Mouse (Mus musculus) heart, embryonic 10.5 days (tissue): Measurements from ENCODE around the gene Gm1043. TPM values are rescaled to one million over a fixed set of nuclear protein-coding genes. Genes with fewer than 3 reads are reported as not detected.

Experiments used
- DNase-seq: peaks from one replicate; pipeline ENCODE4 v3.0.0-alpha.2; 2017; ENCODE audit warnings: low spot score
- H3K27ac ChIP-seq: fragments of 300-500 bp; sonication (generic); 2 replicates; pipeline ENCODE4 v1.5.1; 2016; ENCODE audit warnings: mild to moderate bottlenecking
- H3K27me3 ChIP-seq: fragments of 300-500 bp; sonication (generic); 2 replicates; pipeline ENCODE4 v1.6.1; 2016; ENCODE audit warnings: mild to moderate bottlenecking; ENCODE audit not compliant: poor library complexity, insufficient read depth, severe bottlenecking
- H3K36me3 ChIP-seq: fragments of 300-500 bp; sonication (generic); 2 replicates; pipeline ENCODE4 v1.6.1; 2016; ENCODE audit warnings: mild to moderate bottlenecking, moderate library complexity
- H3K4me1 ChIP-seq: fragments of 300-500 bp; sonication (generic); 2 replicates; pipeline ENCODE4 v1.6.1; 2016; ENCODE audit warnings: mild to moderate bottlenecking
- H3K4me3 ChIP-seq: fragments of 300-500 bp; sonication (generic); 2 replicates; pipeline ENCODE4 v1.5.1; 2016; ENCODE audit warnings: mild to moderate bottlenecking, moderate library complexity
- H3K9me3 ChIP-seq: fragments of 300-500 bp; sonication (generic); 2 replicates; pipeline ENCODE4 v1.6.1; 2016; ENCODE audit warnings: mild to moderate bottlenecking, moderate library complexity
- WGBS: fragments of 180-500 bp; shearing (Covaris S2); methylation state at CpG from one replicate; pipeline ENCODE4 v1.1.7; 2016; 5-methylcytosine and 5-hydroxymethylcytosine counted together
- polyA plus RNA-seq: library from polyadenylated mRNA; unstranded; fragments of >200 nt; fragmentation: Nextera tagmentation; extraction: Ambion mirVana; gene quantifications from 2 replicates; pipeline ENCODE4 v1.2.1, GENCODE M21; 2016

Gene Gm1043
- polyA plus RNA-seq, 1 experiment from 2014 or later, result not detected

DNA sequence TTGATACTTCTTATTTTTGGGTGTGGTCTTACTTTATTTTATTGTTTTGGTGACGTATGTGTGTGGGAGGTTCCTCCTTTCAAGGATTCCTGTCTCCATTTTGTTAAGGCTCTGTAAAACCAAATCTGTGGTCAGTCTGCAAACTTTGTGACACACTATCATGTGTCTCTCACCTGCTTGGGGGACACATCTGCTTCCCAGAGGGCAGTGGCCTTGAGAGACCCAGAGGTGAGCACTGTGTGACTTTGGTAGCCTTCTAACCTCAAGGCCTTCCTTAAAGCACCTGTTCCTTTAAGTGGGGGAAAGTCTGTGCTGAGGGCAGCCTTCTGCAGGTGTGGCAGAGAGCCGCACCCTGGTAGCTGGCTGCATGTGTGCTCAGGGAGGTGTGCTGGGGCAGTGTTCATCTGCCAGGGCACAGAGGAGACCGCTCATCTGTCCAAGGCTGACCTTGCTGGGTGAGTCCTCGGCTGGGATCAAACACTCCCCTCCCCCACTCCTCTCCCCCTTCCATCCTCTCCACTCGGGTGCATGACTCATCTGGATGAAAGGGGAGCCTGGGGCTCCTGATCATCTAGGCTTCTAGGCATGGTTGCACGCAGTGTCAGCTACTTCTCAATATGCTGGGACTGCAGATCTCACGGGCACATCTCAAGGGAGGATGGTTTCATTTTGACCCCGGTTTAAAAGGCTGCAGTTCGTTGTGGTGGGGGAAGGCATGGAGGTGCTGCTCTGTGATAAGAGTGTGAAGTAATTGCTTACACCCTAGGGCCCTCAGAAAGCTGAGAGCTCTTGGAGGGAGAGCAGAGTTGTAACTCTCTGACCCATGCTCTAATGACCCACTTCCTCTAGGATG lies 34.4 kb upstream of the Gm1043 start:
- no peak overlapping the region for H3K4me3 ChIP-seq
- H3K4me1 ChIP-seq, result peaks cover 14% of the 10 kb centered on the region
- H3K27ac ChIP-seq, result no peak overlapping the region
- peaks cover 4% of the 10 kb centered on the region; the same call in 1 of the 2 replicates for H3K27me3 ChIP-seq
- 34% methylated on average over 9 of the region's 9 CpGs for WGBS
- no peak for DNase-seq
- no peaks in the 10 kb centered on the region for H3K36me3 ChIP-seq
- no peaks in the 10 kb centered on the region for H3K9me3 ChIP-seq

DNA sequence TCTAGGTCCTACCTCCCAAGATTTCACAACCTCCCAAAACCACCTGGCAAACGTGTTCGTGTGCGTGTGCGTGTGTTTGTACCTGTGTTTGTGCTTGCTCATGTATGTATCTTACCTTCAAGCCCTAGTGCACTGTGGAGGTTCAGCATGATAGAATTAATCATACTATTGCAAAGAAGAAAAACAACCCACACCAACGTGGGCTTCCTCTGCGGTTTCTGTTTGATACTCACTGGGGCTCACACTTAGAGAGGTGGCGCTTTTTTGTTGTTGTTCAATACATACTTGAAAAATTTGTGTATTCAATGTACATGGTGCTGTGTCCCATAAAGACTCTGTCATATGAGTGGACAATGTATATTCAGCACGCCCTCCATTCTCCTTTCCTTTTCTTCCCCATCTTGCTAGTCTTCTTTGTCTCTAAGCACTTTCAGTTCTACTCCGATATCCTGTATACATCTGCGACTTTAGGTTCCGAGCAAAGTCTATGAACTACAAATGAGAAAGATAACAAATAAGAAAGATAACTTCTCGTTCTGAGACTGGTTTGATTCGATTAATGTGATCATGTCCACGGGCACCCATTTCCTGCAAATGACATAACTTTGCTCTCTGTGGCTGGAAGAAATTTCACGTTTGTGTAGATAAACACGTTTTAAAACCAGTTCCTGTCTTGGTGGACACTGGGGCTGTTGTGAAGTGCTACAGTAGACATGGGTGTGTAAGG lies 33.6 kb upstream of the Gm1043 start:
- Histone ChIP-seq H3K4me3 (no peak overlapping the region), H3K9me3 (no peaks in the 10 kb centered on the region), H3K4me1 (peaks cover 14% of the 10 kb centered on the region), H3K36me3 (no peaks in the 10 kb centered on the region), H3K27ac (no peak overlapping the region), H3K27me3 (peaks cover 4% of the 10 kb centered on the region; the same call in 1 of the 2 replicates)
- 79% methylated on average over 16 of the region's 16 CpGs for WGBS
- DNase-seq, result no peak

DNA sequence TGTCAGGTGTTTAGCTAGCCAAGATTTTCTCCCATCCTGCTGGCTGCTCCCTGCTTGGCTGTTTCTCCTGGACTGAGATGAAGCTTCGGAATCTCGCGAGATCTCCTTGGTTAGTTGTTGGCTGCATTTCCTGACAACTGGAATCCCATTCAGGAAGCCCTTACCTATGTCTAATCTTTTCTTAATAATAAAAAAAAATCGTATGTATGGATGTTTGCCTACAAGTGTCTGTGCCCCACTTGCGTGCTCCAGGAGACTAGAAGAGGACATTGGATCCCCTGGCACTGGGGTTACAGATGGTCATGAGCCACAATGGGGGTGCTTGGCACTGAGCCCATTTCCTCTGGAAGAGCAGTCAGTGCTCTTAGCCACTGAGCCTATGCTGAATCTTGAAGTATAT lies 32.3 kb upstream of the Gm1043 start:
- Histone ChIP-seq H3K4me3 (no peak overlapping the region), H3K27ac (no peak overlapping the region), H3K27me3 (no peaks in the 10 kb centered on the region), H3K9me3 (no peaks in the 10 kb centered on the region), H3K4me1 (peaks cover 7% of the 10 kb centered on the region; the same call in 1 of the 2 replicates), H3K36me3 (no peaks in the 10 kb centered on the region)
- DNase-seq, result no peak
- WGBS, result 78% methylated on average over 5 of the region's 5 CpGs

DNA sequence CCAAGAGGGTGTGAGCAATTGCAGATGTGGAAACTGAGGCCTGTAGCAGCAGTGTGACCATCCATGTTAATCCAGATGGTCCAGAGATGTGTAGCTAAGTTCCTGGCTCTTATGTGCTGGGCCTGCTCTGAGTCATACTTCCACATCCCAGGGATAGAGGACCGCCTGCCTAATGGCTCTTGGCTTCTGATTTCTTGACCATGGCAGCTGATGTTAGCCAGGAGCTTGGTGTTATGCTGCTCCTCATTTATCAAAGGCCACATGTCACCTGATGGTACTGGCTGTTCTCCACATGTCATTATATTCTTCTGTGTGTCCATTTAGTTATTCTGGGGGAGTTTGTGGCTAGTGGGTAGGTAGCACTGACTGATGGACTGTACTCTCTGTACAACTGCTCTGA lies 29.4 kb upstream of the Gm1043 start:
- Histone ChIP-seq H3K36me3 (no peaks in the 10 kb centered on the region), H3K9me3 (no peaks in the 10 kb centered on the region), H3K4me1 (peaks cover 4% of the 10 kb centered on the region; the same call in 1 of the 2 replicates), H3K27ac (no peak overlapping the region), H3K4me3 (no peak overlapping the region), H3K27me3 (no peaks in the 10 kb centered on the region)
- 75% methylated on average over 1 of the region's 1 CpGs for WGBS
- DNase-seq, result no peak

DNA sequence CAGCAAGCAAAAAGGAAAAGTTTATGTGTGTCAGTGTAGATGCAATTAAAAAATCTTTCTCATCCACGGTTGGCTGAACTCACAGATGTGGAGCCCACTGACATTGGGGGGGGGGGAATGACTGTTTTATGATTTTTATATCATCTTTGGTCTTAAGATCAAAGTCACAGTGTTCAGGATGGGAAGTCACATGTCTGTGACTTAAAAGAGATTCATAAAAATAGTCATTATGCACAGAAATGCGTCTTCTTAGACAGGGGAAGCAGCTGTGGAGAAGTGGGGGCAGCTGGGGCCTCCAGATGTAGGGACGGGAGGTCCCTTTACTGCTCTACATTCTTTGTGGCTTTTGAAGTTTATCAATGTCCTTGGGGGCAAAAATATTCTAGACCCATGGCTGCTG lies 28.7 kb upstream of the Gm1043 start:
- WGBS, result 77% methylated on average over 3 of the region's 3 CpGs

DNA sequence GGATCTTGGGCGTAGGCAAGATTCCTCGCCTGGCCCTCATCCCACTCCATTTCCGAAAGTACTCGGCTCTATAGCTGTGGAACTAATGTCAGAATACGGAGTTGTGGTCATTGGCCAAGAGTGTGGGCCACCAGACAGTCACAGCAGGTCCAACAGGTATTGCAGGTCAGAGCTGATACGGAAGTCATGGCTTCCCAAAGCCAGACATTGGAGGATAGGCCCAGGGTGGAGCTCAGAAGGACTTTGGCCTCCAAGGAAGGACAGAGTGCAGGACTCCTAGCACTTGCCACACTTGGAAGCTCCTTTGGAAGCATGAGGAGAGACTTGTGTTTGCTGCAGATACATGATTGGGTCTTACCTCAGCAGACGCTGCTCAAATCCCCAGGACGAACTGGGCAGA lies 23.6 kb upstream of the Gm1043 start:
- DNase-seq, result no peak
- Histone ChIP-seq H3K4me1 (no peaks in the 10 kb centered on the region), H3K36me3 (no peaks in the 10 kb centered on the region), H3K4me3 (no peak overlapping the region), H3K27me3 (no peaks in the 10 kb centered on the region), H3K27ac (no peak overlapping the region), H3K9me3 (no peaks in the 10 kb centered on the region)
- WGBS, result 82% methylated on average over 8 of the region's 8 CpGs

More for the DNA sequence above, 28.7 kb upstream of the Gm1043 start:
- H3K4me3 ChIP-seq, result no peak overlapping the region
- no peaks in the 10 kb centered on the region for H3K27me3 ChIP-seq
- H3K27ac ChIP-seq, result no peak overlapping the region
- no peaks in the 10 kb centered on the region for H3K4me1 ChIP-seq
- H3K9me3 ChIP-seq, result no peaks in the 10 kb centered on the region
- H3K36me3 ChIP-seq, result no peaks in the 10 kb centered on the region
- DNase-seq, result no peak

DNA sequence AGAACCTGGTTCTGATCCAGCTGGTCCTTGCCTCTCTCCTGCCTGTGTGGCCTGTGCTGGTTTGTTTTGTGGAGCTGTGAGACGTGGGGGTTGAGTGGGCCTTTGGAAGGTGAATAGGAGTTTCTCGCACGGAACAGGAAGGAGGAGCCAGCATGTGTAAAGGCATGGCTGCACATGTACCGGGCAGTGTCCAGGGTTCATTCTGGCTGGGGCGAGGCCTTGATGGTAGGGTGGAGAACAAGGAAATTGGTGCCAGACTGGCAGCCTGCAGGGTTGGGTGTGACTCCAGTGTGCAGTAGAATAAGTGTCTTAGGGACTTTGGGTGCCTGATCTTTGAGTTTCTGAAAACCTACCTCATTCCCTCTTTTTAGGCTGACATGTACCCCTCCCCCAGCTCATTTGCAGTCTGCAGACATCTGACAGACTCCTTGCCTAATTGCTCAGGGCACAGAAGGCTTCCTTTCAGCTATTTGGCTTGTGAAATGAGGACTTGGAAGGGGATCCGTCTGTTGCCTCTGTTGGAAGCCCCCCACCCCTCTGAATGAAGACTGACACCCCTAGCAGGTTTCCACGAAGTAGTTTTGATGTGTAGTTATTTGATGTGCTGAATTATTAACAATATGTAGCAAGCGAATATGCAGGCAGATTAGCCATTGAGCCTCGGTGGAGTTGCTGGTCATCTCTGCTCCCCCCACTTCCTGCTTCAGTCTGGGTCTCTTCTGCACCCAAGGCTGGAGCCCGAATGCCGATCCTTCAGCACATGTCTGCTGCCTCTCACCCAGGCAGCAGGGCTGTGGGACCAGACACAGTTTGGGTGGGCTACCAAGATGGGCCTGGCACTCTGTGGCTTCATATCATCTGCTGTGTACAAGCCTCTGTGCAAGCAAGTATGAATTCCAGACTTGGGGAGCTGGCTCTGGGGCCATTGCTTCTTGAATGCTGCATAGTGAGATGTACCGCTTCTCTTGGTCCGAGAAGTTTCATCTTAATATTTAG lies 20.4 kb upstream of the Gm1043 start:
- no peak for DNase-seq
- 73% methylated on average over 13 of the region's 13 CpGs for WGBS
- H3K4me3 ChIP-seq, result no peak overlapping the region
- no peak overlapping the region for H3K27ac ChIP-seq
- H3K4me1 ChIP-seq, result no peaks in the 10 kb centered on the region
- no peaks in the 10 kb centered on the region for H3K36me3 ChIP-seq
- no peaks in the 10 kb centered on the region for H3K27me3 ChIP-seq
- no peaks in the 10 kb centered on the region for H3K9me3 ChIP-seq

DNA sequence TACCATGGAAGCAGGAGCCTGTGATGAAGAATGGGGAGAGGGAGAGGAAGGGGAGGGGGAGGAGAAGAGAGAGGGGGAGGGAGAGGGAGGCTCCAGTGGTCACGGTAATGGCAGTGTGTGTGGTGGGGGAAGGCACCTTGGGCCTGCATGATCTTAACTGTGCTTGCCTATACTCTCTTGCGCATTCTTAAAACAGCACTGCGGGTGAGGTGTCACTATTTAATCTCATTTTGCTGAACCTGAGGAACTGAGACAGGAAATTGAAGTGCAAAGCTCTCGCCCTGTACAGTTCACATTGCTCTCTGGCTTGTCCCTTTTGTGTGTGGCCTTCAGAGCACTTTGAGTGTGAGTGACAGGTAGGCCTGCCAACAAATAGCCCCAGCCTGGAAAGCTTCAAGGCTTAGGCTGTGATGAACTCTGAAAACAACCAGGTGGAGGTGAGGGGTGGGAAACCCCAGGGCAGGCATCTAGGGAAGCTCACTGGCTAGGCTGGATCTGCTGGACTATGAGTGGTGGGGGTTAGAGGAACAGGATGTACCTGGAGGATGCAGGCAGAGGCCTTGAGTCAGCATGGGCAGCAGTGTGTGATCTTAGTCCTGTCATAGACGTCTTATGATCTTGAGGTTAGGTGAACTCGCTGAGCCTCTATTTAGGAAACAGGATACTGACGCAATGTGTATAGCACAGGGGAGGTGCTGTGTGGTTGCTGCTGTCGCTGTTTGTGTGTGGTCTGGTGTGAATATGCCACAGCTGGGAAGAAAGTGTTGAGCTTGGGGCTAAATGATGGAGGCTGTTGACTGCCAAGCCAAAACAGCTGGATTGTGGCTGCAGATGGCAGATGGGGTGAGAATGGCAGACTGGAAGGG lies 18.2 kb upstream of the Gm1043 start:
- H3K4me3 ChIP-seq, result no peak overlapping the region
- H3K4me1 ChIP-seq, result no peaks in the 10 kb centered on the region
- WGBS, result 66% methylated on average over 8 of the region's 8 CpGs
- DNase-seq, result no peak
- no peaks in the 10 kb centered on the region for H3K36me3 ChIP-seq
- H3K27me3 ChIP-seq, result no peaks in the 10 kb centered on the region
- no peak overlapping the region for H3K27ac ChIP-seq
- no peaks in the 10 kb centered on the region for H3K9me3 ChIP-seq

DNA sequence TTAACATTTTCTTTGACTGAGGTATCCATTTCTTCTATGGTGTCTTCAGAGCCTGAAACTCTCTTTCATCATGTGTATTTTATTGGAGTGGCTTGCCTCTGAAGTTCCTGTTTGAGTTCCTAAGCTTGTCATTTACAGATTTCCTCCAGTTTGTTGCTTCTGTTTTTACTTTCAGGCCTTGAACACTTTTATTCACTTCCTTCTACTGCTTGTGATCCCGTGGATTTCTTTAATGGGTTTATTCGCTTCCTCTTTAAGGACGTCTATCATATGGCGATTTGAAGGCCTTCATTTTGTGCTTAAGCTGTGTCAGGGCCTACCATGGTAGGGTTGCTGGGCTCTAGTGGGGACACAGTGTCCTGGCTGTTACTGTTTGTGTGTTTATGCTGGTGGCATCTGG lies 11.5 kb upstream of the Gm1043 start:
- Histone ChIP-seq H3K27me3 (peaks cover 30% of the 10 kb centered on the region), H3K4me1 (no peaks in the 10 kb centered on the region), H3K27ac (no peak overlapping the region), H3K9me3 (no peaks in the 10 kb centered on the region), H3K36me3 (no peaks in the 10 kb centered on the region), H3K4me3 (no peak overlapping the region)
- DNase-seq, result no peak
- WGBS, result 86% methylated on average over 4 of the region's 4 CpGs

DNA sequence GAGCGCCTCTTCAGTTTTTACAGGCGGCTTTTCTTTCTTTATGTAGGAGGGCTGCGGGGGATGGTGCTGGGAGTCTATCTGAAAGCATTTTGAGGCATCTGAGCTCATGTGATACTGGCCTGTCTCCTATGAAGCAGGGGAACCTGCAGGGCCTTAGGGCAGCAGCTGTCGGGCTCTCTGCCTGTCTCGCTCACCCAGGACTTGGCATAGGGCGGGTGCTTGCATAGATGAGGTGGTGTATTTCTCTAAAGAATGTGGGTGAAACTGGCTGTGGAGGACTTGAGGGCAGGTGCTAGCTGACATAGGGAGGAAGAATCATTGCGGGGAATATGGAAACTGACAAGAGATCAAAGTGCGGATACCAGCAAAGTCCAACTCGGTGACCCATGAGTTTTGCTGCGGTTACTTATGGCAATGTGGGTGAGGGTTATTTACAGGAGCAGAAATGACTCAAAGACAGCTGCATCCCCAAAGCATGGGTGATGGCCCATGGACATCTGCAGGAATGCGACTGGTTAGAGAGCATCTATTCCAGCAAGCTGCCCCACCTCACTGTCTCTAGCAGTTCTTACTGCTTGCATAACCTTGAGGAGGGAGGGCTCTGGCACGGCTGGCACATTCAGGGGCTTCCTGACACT lies 8.4 kb upstream of the Gm1043 start:
- Histone ChIP-seq H3K4me3 (no peak overlapping the region), H3K27ac (no peak overlapping the region), H3K27me3 (peaks cover 31% of the 10 kb centered on the region), H3K9me3 (no peaks in the 10 kb centered on the region), H3K36me3 (no peaks in the 10 kb centered on the region), H3K4me1 (no peaks in the 10 kb centered on the region)
- no peak for DNase-seq
- 53% methylated on average over 12 of the region's 12 CpGs for WGBS

DNA sequence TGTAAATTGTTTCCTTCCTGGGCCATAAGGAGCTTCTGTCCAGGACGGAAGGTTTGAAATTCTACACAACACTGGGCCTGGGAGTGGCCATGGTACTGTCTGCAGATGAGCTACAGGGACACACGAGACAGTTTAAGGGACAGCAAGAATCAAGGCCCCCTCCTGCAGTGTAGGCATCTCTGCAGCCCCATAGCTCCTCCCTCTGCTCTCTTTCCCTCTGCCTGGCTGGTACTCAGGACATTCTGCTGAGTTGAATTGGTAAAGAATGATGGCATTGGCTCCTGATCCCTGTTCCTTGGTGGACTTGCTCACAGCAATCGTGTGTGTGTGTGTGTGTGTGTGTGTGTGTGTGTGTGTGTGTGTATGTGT lies 7.9 kb upstream of the Gm1043 start:
- no peak overlapping the region for H3K27ac ChIP-seq
- no peak for DNase-seq
- no peak overlapping the region for H3K4me3 ChIP-seq
- no peaks in the 10 kb centered on the region for H3K9me3 ChIP-seq
- peaks cover 31% of the 10 kb centered on the region for H3K27me3 ChIP-seq
- 33% methylated on average over 3 of the region's 3 CpGs for whole genome bisulfite sequencing
- H3K36me3 ChIP-seq, result no peaks in the 10 kb centered on the region
- no peaks in the 10 kb centered on the region; the same call in 1 of the 2 replicates for H3K4me1 ChIP-seq
